Mouse (Mus musculus) midbrain, embryonic 15.5 days (tissue): ENCODE data around the gene Kcnk5. TPM values are rescaled to one million over a fixed set of nuclear protein-coding genes. Genes with fewer than 3 reads are reported as not detected.

Experiments used
- ATAC-seq: fragments of 200-750 bp; cut with Nextera tagmentation; replicated peaks from 2 replicates; pipeline ENCODE4 v1.8.0; 2017; ENCODE audit warnings: moderate TSS enrichment
- H3K27ac ChIP-seq: fragments of 300-500 bp; sonication (generic); 2 replicates; pipeline ENCODE4 v1.5.1; 2015; ENCODE audit warnings: mild to moderate bottlenecking, inconsistent platforms
- H3K27me3 ChIP-seq: fragments of 300-500 bp; sonication (generic); replicated peaks from 2 replicates; pipeline ENCODE4 v1.6.1; 2015; ENCODE audit warnings: inconsistent platforms
- H3K36me3 ChIP-seq: fragments of 300-500 bp; sonication (generic); replicated peaks from 2 replicates; pipeline ENCODE4 v1.6.1; 2015; ENCODE audit warnings: inconsistent platforms
- H3K4me1 ChIP-seq: fragments of 300-500 bp; sonication (generic); 2 replicates; pipeline ENCODE4 v1.6.1; 2015; ENCODE audit warnings: inconsistent platforms
- H3K4me2 ChIP-seq: fragments of 300-500 bp; sonication (generic); 2 replicates; pipeline ENCODE4 v1.6.1; 2015; ENCODE audit warnings: inconsistent platforms, mild to moderate bottlenecking, moderate library complexity
- H3K4me3 ChIP-seq: fragments of 300-500 bp; sonication (generic); 2 replicates; pipeline ENCODE4 v1.5.1; 2015; ENCODE audit warnings: mild to moderate bottlenecking, inconsistent platforms
- H3K9ac ChIP-seq: fragments of 300-500 bp; sonication (generic); 2 replicates; pipeline ENCODE4 v1.6.1; 2015; ENCODE audit warnings: mild to moderate bottlenecking, inconsistent platforms
- H3K9me3 ChIP-seq: fragments of 300-500 bp; sonication (generic); 2 replicates; pipeline ENCODE4 v1.6.1; 2016; ENCODE audit warnings: inconsistent platforms
- WGBS: fragments of 180-500 bp; shearing (Covaris S2); methylation state at CpG from one replicate; pipeline ENCODE4 v1.1.7; 2015; ENCODE audit warnings: mixed read lengths; 5-methylcytosine and 5-hydroxymethylcytosine counted together
- polyA plus RNA-seq: library from polyadenylated mRNA; unstranded; fragments of >200 nt; fragmentation: Nextera tagmentation; extraction: Ambion mirVana; gene quantifications from 2 replicates; pipeline ENCODE4 v1.2.1, GENCODE M21; 2015

Kcnk5 gene
- polyA plus RNA-seq: 1.1 and 1.3 TPM in 2 replicates

DNA sequence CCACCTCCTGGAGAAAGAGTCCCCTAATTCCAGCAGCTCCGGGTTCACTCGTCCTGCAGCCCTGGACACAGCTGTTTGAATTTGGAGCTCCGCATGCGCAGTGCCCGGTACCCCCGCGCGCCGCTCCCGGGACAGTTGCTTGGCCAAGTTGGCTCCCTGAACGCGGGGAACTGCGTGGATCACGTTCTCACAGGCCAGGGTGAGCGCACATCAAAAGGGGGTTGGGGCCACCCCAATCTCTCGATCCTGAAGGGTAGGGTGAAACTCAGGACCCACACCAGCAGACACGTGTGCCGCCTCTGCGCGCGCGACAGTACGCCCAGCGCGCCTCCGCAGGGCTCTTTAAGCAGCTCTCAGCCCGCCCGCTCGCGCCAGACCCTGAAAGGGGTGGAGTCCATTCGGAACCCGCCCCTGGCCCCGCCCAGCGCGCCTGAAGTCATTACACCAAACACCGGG is at the start of gene Kcnk5:
Gene Kcnk5, minus strand, starts transcription at position 344 of the 456 bp plus-strand sequence.
- Histone ChIP-seq H3K9ac (peak within 1 kb of the TSS; percentile 35), H3K9me3 (no peaks in the 10 kb centered on the region), H3K36me3 (no peaks in the 10 kb centered on the region), H3K4me3 (peak within 1 kb of the TSS; percentile 73), H3K4me1 (peaks cover 13% of the 10 kb centered on the region), H3K4me2 (peak within 1 kb of the TSS; percentile 94), H3K27me3 (peaks cover 14% of the 10 kb centered on the region; the same call in 1 of the 2 replicates), H3K27ac (no peak within 1 kb of the TSS)
- under 1% methylated on average over 36 of the region's 36 CpGs for WGBS
- peak; percentile 94 for ATAC-seq

DNA sequence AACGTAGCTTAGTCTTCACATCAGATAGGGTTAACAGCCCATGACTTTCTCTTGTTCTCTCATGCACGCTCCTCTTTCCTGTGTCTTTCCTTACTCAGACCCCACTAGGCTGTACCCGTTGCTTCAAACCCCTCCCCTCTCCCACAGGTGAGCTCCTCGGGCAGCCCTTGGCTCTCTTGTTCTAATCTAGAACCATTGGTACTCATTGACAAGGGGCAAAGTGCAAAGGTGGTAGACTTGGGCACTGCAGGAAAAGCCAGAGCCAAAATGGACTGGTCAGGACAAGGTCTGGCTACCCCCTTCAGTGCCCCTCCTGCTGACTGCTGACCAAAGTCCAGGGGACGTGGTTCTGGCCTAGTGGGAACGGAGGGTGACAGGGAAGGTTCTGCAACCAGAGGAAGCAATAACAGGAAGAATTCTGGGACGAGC is 48.5 kb upstream of the Kcnk5 start:
- no peak for ATAC-seq
- H3K27ac ChIP-seq: no peak overlapping the region
- WGBS: 79% methylated on average over 7 of the region's 7 CpGs

DNA sequence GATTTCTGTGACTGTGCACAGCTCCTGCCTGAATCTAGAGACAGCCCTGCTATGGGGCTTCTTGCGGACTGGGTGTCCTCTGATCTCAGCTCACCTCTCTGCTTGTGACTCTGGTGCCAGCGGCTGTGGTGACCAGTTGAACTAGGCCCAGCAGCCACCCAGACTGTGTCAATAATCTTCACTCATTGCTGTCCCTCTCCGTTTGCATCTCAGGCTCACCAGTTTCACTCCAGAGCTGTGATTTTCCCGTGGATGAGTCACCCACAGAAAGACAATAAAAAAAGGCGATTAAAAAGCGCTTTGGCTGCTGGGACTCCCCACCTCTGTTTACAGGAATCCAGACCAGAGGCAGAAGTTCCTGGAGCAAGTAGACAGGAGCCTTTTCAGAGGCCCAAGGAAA is 47.8 kb upstream of the Kcnk5 start:
- Histone ChIP-seq H3K4me3 (no peak overlapping the region), H3K36me3 (no peaks in the 10 kb centered on the region), H3K9ac (no peak overlapping the region), H3K27me3 (no peaks in the 10 kb centered on the region), H3K9me3 (no peaks in the 10 kb centered on the region), H3K4me2 (no peak overlapping the region), H3K4me1 (peaks cover 23% of the 10 kb centered on the region), H3K27ac (no peak overlapping the region)
- ATAC-seq: no peak
- WGBS: 78% methylated on average over 6 of the region's 6 CpGs

More for the DNA sequence above, 48.5 kb upstream of the Kcnk5 start:
- Histone ChIP-seq H3K4me1 (peaks cover 17% of the 10 kb centered on the region), H3K9ac (no peak overlapping the region), H3K27me3 (no peaks in the 10 kb centered on the region), H3K4me3 (no peak overlapping the region), H3K4me2 (no peak overlapping the region), H3K9me3 (no peaks in the 10 kb centered on the region), H3K36me3 (no peaks in the 10 kb centered on the region)

DNA sequence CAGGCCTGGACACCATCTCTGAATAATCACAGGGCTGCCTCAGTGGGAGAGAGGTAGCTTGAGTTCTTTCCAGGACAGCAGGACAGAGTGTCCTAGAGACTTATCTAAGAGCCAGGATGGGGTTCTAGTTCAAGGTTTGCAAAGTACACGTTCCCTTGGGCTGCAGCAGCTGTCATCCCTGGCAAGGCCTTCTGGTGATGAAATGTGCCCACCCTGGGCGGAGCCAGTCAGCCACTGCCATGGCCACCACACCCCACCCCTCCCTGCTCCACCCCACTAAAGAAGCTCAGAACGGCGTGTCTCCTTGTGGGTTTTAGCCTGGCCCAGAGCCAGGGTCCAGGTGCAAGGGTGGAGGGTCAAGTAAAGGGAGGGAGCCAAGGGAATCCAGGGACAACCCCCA is 46.7 kb upstream of the Kcnk5 start:
- no peaks in the 10 kb centered on the region for H3K27me3 ChIP-seq
- no peak overlapping the region for H3K4me2 ChIP-seq
- no peak overlapping the region for H3K27ac ChIP-seq
- H3K4me3 ChIP-seq: no peak overlapping the region
- ATAC-seq: no peak
- H3K36me3 ChIP-seq: no peaks in the 10 kb centered on the region
- no peak overlapping the region for H3K9ac ChIP-seq
- WGBS: 72% methylated on average over 4 of the region's 4 CpGs
- peaks cover 28% of the 10 kb centered on the region for H3K4me1 ChIP-seq
- H3K9me3 ChIP-seq: no peaks in the 10 kb centered on the region

DNA sequence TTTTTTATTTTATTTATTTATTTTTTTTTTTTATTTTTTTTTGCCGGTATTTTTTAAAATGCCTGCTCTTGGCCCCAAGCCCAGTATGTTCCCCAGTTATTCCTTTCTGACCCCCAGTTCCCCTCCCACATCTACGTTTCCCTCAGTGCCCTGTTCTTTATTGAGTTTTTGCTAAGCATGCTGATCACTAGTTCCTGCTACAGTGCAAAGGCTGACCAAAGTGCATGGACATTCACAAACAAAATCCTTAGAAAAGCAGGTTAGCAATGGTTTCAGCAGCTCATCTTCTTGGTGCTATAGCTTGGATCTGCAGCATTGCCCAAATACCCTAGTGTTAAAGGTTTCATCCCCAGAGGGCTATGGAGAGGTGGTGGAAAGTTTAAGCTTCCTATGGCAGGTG is 45.4 kb upstream of the Kcnk5 start:
- H3K36me3 ChIP-seq: no peaks in the 10 kb centered on the region
- no peak overlapping the region for H3K4me2 ChIP-seq
- no peak overlapping the region for H3K4me3 ChIP-seq
- H3K27ac ChIP-seq: no peak overlapping the region
- no peak for ATAC-seq
- no peaks in the 10 kb centered on the region for H3K9me3 ChIP-seq
- 50% methylated on average over 2 of the region's 2 CpGs for WGBS
- no peaks in the 10 kb centered on the region for H3K27me3 ChIP-seq
- H3K9ac ChIP-seq: no peak overlapping the region
- H3K4me1 ChIP-seq: peaks cover 28% of the 10 kb centered on the region

DNA sequence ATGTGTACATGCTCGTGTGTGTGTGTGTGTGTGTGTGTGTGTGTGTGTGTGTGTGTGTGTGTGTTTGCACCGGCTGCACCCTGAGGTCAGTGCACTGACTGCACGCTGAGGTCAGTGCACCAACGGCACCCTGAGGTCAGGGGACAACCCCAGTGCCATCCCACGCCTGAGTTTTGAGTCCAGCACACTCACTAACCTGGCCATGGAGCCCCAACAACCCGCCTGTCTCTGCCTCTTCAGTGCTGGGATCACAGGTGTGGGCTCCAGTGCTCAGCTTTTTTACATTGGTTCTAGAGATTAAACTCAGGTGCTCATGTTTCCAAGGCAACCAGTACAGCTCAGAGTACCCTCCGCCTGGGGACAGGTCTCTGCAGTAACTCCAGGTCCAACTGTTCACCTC is 44.9 kb upstream of the Kcnk5 start:
- H3K9me3 ChIP-seq: no peaks in the 10 kb centered on the region
- H3K4me1 ChIP-seq: peaks cover 28% of the 10 kb centered on the region
- H3K27ac ChIP-seq: no peak overlapping the region
- no peak overlapping the region for H3K9ac ChIP-seq
- H3K36me3 ChIP-seq: no peaks in the 10 kb centered on the region
- H3K4me3 ChIP-seq: no peak overlapping the region
- ATAC-seq: no peak; the same call in 1 of the 2 replicates
- no peak overlapping the region for H3K4me2 ChIP-seq
- H3K27me3 ChIP-seq: no peaks in the 10 kb centered on the region
- WGBS: 42% methylated on average over 6 of the region's 7 CpGs

DNA sequence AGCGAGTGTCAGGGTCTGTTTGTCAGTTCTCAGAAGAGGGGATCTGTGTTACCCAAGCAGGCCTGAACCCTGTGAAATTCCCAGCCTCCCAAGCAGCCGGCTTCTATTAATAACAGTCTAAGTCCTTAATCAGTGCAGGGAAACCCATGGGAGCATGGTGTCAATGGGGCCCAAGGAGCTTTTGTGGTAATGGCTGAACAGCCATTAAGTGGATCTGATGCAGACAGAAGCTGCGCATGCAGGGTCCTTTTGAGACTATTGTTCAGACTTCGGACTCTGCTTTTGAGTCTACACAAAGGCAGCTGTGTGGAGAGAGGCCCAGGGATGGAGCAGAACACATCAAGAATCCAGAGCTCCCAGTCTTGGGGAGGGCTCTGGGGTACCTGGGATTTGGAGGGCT is 43.9 kb upstream of the Kcnk5 start:
- Histone ChIP-seq H3K4me2 (no peak overlapping the region), H3K27ac (no peak overlapping the region; the same call in 1 of the 2 replicates), H3K4me3 (no peak overlapping the region), H3K36me3 (no peaks in the 10 kb centered on the region), H3K9ac (no peak overlapping the region), H3K9me3 (no peaks in the 10 kb centered on the region), H3K4me1 (peaks cover 28% of the 10 kb centered on the region), H3K27me3 (no peaks in the 10 kb centered on the region)
- 19% methylated on average over 4 of the region's 4 CpGs for WGBS
- peak; percentile 65 for ATAC-seq

DNA sequence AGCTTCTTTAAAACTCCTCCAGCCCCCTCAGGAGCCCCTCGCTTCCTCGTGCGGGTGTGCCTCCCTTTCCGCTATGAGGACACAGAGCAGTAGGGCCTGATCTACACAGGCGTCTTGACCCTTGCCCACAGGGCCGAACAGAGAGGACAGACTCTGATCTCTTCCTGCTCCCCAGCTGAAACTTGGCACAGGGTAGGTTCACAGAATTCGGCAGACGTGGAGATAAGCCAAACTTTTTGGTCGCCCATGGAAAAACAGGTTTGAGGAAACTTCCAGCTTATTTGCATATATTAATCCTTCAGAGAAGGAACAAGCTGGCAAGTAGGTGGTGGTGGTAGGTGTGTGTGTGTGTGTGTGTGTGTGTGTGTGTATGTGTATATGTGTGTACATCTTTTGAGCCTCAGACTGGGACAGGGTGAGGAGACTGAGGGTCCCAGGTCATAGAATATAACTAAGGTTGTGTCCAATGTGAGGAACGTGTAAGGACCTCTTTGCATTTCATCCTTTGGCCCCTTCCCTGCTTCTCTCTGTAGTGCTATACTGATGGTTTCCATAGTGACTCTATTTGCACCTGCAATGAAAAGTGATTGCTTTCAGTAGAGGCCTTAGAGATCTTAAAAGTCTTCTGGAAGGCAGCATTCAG is 43.1 kb upstream of the Kcnk5 start:
- Histone ChIP-seq H3K4me3 (no peak overlapping the region), H3K27ac (no peak overlapping the region), H3K4me1 (peaks cover 28% of the 10 kb centered on the region), H3K4me2 (no peak overlapping the region), H3K9me3 (no peaks in the 10 kb centered on the region), H3K36me3 (no peaks in the 10 kb centered on the region), H3K27me3 (no peaks in the 10 kb centered on the region), H3K9ac (no peak overlapping the region)
- WGBS: 46% methylated on average over 10 of the region's 10 CpGs
- peak; percentile 51 for ATAC-seq

DNA sequence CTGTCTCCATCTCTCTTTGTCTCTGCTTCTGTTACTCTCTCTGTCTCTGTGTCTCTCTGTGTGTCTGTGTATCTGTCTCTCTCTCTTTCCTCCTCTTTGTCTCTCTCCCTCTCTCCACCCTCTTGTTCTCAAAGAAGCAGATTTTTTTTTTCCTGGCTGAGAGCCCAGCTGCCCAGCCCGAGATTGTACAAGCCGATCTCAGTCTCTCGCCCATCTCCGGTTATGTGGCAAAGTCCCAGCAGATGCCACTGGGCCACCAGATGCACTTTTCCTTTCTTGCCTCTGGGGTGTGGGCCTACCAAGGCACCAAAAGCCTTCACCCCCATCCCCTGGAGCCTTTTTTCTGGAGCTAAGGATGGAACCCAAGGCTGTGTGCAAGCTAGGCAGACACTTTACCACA is 42.6 kb upstream of the Kcnk5 start:
- Histone ChIP-seq H3K9ac (no peak overlapping the region), H3K36me3 (no peaks in the 10 kb centered on the region), H3K4me3 (no peak overlapping the region), H3K4me2 (no peak overlapping the region), H3K27me3 (no peaks in the 10 kb centered on the region), H3K9me3 (no peaks in the 10 kb centered on the region), H3K27ac (no peak overlapping the region), H3K4me1 (peaks cover 28% of the 10 kb centered on the region)
- 0 out of 2 replicates have a peak, but pooled peaks have one; percentile 9 for ATAC-seq
- 21% methylated on average over 4 of the region's 4 CpGs for WGBS

DNA sequence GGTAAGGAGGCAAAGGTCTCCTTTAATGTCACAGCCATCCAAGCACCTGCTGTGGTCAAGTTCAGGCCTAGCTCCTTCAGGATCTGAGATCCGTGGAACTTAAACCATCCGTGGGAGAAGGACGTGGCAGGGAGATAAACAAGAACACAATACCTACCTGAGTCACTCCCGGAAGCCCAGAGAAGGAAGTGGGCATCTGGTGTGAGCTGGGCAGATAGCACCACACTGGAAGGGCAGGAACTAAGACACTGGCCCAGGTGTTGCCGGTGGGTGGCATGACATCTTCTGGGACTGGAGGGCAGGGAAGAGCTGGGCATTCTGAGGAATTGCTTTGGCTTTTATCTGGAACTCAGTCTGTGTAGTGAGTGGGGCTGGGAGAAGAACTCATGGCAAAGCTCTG is 41.6 kb upstream of the Kcnk5 start:
- no peak overlapping the region for H3K27ac ChIP-seq
- no peaks in the 10 kb centered on the region for H3K36me3 ChIP-seq
- H3K4me1 ChIP-seq: peaks cover 28% of the 10 kb centered on the region
- no peak for ATAC-seq
- no peak overlapping the region for H3K4me3 ChIP-seq
- WGBS: 92% methylated on average over 5 of the region's 5 CpGs
- H3K9ac ChIP-seq: no peak overlapping the region
- no peaks in the 10 kb centered on the region for H3K27me3 ChIP-seq
- H3K4me2 ChIP-seq: no peak overlapping the region
- H3K9me3 ChIP-seq: no peaks in the 10 kb centered on the region

DNA sequence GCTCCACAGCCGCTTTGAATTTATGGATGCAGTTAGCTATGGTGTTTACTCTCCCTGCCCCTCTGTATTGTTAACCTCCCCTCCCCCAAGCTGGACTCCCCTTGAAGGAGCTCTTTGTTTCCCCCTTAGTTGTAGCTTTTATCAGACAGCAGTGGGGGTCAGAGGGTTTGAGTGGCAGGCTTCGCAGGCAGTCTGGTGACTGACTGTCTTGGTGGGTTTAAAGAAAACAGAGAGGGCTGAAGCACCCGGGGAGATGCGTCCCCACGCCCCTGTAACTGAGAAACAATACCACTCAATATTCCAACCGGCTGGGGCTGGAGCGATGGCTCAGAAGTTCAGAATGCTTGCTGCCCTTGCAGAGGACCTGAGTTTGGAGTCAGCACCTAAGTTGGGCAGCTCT is 39.5 kb upstream of the Kcnk5 start:
- Histone ChIP-seq H3K4me2 (no peak overlapping the region), H3K9me3 (no peaks in the 10 kb centered on the region), H3K36me3 (no peaks in the 10 kb centered on the region), H3K4me1 (peaks cover 21% of the 10 kb centered on the region), H3K27ac (no peak overlapping the region), H3K4me3 (no peak overlapping the region), H3K9ac (no peak overlapping the region), H3K27me3 (no peaks in the 10 kb centered on the region)
- ATAC-seq: no peak
- 19% methylated on average over 7 of the region's 7 CpGs for WGBS

DNA sequence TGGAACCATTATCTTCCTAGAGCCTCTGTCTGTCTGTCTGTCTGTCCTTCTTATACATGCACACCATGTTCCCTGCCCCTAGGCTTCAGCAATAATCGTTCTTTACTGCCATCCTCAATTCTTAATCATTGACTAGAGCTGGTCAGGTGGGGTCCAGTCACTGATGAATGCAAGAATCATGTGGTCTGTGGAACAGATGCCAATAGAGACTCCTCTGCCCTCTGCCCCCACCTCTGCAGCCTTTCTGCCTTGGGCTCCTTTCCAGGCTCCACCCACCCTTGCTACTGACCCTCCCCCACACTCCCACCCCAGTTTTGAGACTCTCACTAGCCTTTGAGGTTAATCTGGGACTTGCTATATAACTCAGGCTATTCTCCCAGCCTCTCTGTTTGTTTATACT is 38.2 kb upstream of the Kcnk5 start:
- ATAC-seq: no peak
- no peak overlapping the region for H3K27ac ChIP-seq
- WGBS: 88% methylated on average over 1 of the region's 1 CpGs
- H3K4me1 ChIP-seq: peaks cover 9% of the 10 kb centered on the region
- no peak overlapping the region for H3K4me3 ChIP-seq
- H3K9ac ChIP-seq: no peak overlapping the region
- H3K4me2 ChIP-seq: no peak overlapping the region
- H3K36me3 ChIP-seq: no peaks in the 10 kb centered on the region
- no peaks in the 10 kb centered on the region for H3K27me3 ChIP-seq
- H3K9me3 ChIP-seq: no peaks in the 10 kb centered on the region

DNA sequence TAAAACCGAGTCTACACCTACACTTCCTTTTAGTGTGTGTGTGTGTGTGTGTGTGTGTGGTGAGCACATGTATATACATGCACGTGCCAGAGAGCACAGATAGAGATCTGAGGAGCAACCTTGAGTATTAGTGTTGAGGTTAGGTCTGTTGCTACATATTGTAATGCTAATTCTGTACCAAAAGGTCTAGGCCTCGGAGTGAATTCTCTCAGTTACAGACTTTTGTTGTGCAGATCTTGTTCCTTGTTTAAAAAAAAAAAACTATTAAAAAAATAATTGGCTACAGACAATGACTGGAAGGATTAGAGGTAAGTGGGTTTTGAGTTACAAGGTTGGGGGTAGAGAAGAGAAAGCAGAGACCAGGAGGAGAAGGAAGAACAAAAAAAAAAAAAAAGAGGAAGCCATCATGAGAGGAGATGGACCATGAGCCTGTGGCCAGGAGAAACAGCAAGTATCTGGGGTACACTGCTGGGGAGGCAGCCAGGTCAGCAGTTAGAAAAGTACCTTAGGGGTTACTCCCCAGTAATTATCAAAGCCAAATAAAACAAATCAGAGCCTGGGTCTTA is 35.8 kb upstream of the Kcnk5 start:
- no peak overlapping the region for H3K4me2 ChIP-seq
- H3K27ac ChIP-seq: no peak overlapping the region

More for the DNA sequence above, 35.8 kb upstream of the Kcnk5 start:
- Histone ChIP-seq H3K36me3 (no peaks in the 10 kb centered on the region), H3K9me3 (no peaks in the 10 kb centered on the region), H3K27me3 (no peaks in the 10 kb centered on the region), H3K4me1 (no peaks in the 10 kb centered on the region), H3K9ac (no peak overlapping the region), H3K4me3 (no peak overlapping the region)
- WGBS: 27% methylated on average over 3 of the region's 3 CpGs
- ATAC-seq: no peak
